Comparison of ENCODE assay signal across 12 mouse cellular contexts in the genomic region with DNA sequence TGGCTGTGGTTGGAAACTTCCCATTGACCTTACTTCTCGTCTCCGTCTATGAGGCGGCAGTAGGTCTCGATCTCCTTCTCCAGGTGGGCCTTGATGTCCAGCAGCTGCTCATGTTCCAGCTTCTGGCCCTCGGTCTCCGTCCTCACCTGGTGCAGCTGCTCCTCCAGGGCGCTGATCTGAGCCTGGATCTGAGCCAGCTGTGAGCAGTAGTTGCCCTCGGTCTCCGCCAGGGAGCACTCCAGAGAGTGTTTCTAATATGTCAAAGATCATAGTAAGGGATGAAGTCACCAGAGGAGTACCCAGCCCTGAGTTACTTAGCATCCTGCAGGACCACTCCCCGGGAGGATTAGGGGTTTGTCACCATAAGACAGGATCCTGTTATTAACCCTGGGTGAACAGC. TPM values are rescaled to one million over a fixed set of nuclear protein-coding genes. Genes with fewer than 3 reads are reported as not detected.
DNase-seq lines count a peak whose midpoint lies in the region; ATAC-seq and TF ChIP-seq lines count a peak whose summit lies in the region.
"Had no signal": no experiment of that assay in that cellular context is flagged by ENCODE, and none has a peak within 500 bp of the region (broad histone marks: within the 10 kb centered on the region; RNA-seq: fewer than 3 reads in every experiment).

No protein-coding gene starts in this region.

- no peaks in the 10 kb centered on the region for H3K79me2 ChIP-seq in CH12.LX (replicated peaks; ENCODE audit: control insufficient read depth, extremely low read depth, insufficient read depth, poor library complexity, severe bottlenecking)

- ATAC-seq in CD4-positive, CD25-positive, alpha-beta regulatory T cell, adult 4 months = no peak
- ATAC-seq in intestine, postnatal 0 days = no peak
- ATAC-seq in intestine, embryonic 16.5 days = no peak

- TF ChIP-seq EP300 in CH12.LX (IDR thresholded peaks at IDR 0.05; ENCODE audit: low read length) = no peak

- no peak for TF ChIP-seq POLR2A in CH12.LX (IDR thresholded peaks at IDR 0.05; ENCODE audit: low read depth, low read length)

- WGBS in intestine, postnatal 0 days = 42% methylated on average over 10 of the region's 10 CpGs
- 37% methylated on average over 10 of the region's 10 CpGs for whole genome bisulfite sequencing in intestine, embryonic 16.5 days

- dilution Hi-C loops in CH12.LX (cut with MboI; ENCODE audit: extremely low pct_ligation_motif_present, extremely low pct_unique_long_range_greater_than_20kb, low sequenced_read_pairs) = no loop called here

- H3K4me1 ChIP-seq in intestine, postnatal 0 days (replicated peaks; ENCODE audit: control insufficient read depth, insufficient read depth, low read length) = no peaks in the 10 kb centered on the region
- no peaks in the 10 kb centered on the region for H3K4me1 ChIP-seq in intestine, embryonic 16.5 days (ENCODE audit: control insufficient read depth, insufficient read depth, low read length)
- peaks cover 26 to 29% of the 10 kb centered on the region in 2 experiments for H3K4me1 ChIP-seq in CH12.LX (ENCODE audit: control insufficient read depth in 1 of 2, insufficient read depth in 2 of 2)
- H3K4me1 ChIP-seq: embryonic facial prominence, embryonic 15.5 days; midbrain, embryonic 10.5 days had no signal

- H3K4me3 ChIP-seq in intestine, postnatal 0 days (ENCODE audit: low read depth, low read length) = no peak overlapping the region
- H3K4me3 ChIP-seq in intestine, embryonic 16.5 days (ENCODE audit: low read length) = no peak overlapping the region
- no peak overlapping the region for H3K4me3 ChIP-seq in CH12.LX (replicated peaks in 1 of 3; ENCODE audit: low read depth in 2 of 3, low read length in 2 of 3, poor library complexity in 1 of 3)
- H3K4me3 ChIP-seq: embryonic facial prominence, embryonic 15.5 days; midbrain, embryonic 10.5 days had no signal

- no peaks in the 10 kb centered on the region for H3K36me3 ChIP-seq in intestine, postnatal 0 days (ENCODE audit: control insufficient read depth, insufficient read depth)
- no peaks in the 10 kb centered on the region for H3K36me3 ChIP-seq in intestine, embryonic 16.5 days (ENCODE audit: control insufficient read depth, insufficient read depth, low read length)
- H3K36me3 ChIP-seq in CH12.LX (replicated peaks in 1 of 2; ENCODE audit: control insufficient read depth in 1 of 2, insufficient read depth in 1 of 2, low read length in 1 of 2) = no peaks in the 10 kb centered on the region
- H3K36me3 ChIP-seq: embryonic facial prominence, embryonic 15.5 days; midbrain, embryonic 10.5 days had no signal

- no peaks in the 10 kb centered on the region for H3K27me3 ChIP-seq in intestine, postnatal 0 days (replicated peaks; ENCODE audit: control insufficient read depth, insufficient read depth, low read length)
- no peaks in the 10 kb centered on the region for H3K27me3 ChIP-seq in intestine, embryonic 16.5 days (replicated peaks; ENCODE audit: control insufficient read depth, insufficient read depth, low read length)
- peaks cover 53% of the 10 kb centered on the region for H3K27me3 ChIP-seq in CH12.LX (replicated peaks)
- H3K27me3 ChIP-seq: embryonic facial prominence, embryonic 15.5 days had no signal

- no peak; the same call in 1 of the 2 replicates for TF ChIP-seq RAD21 in CH12.LX (IDR thresholded peaks at IDR 0.05; ENCODE audit: low read depth, low read length)

- in situ Hi-C loops in CH12.LX (cut with MboI; ENCODE audit: low pct_ligation_motif_present, low pct_unique_long_range_greater_than_20kb, low sequenced_read_pairs) = no loop called here

- H3K9me3 ChIP-seq in intestine, postnatal 0 days (ENCODE audit: control insufficient read depth) = no peaks in the 10 kb centered on the region
- H3K9me3 ChIP-seq in intestine, embryonic 16.5 days (ENCODE audit: control insufficient read depth, low read length) = no peaks in the 10 kb centered on the region
- H3K9me3 ChIP-seq in CH12.LX (replicated peaks; ENCODE audit: low read length) = no peaks in the 10 kb centered on the region
- H3K9me3 ChIP-seq: embryonic facial prominence, embryonic 15.5 days; midbrain, embryonic 10.5 days had no signal

- no peak overlapping the region for H3K27ac ChIP-seq in intestine, postnatal 0 days (ENCODE audit: low read depth, low read length)
- no peak overlapping the region for H3K27ac ChIP-seq in intestine, embryonic 16.5 days (ENCODE audit: low read length)
- H3K27ac ChIP-seq in CH12.LX (ENCODE audit: insufficient read depth, low read depth) = no peak overlapping the region
- H3K27ac ChIP-seq: embryonic facial prominence, embryonic 15.5 days; midbrain, embryonic 10.5 days had no signal

- TF ChIP-seq CTCF in intestine, postnatal 0 days (IDR thresholded peaks at IDR 0.05; ENCODE audit: low read depth) = peak; percentile 41; the same call in 1 of the 2 replicates
- TF ChIP-seq CTCF in CH12.LX (conservative IDR thresholded peaks at IDR 0.05 in 1 of 2, IDR thresholded peaks at IDR 0.05 in 1 of 2; ENCODE audit: low read depth in 2 of 2, low read length in 2 of 2) = peak in 1 of 2 experiments; percentile 61; a peak in 2 of 4 replicates

- peak; percentile 16 for DNase-seq in CD4-positive, CD25-positive, alpha-beta regulatory T cell, adult 2 months (ENCODE audit: low read depth, low spot score)
- peak; percentile 61 for DNase-seq in CH12.LX (ENCODE audit: extremely low read depth)
- peak; percentile 46 to 47 for DNase-seq in kidney, postnatal 4 days
- DNase-seq in right cerebral cortex, postnatal 25 days = no peak
- no peak for DNase-seq in right cerebral cortex, postnatal 36 days (ENCODE audit: low spot score in 2 of 2)

- no peak overlapping the region for H3K4me2 ChIP-seq in intestine, postnatal 0 days (replicated peaks; ENCODE audit: low read depth)
- no peak overlapping the region for H3K4me2 ChIP-seq in intestine, embryonic 16.5 days (ENCODE audit: low read depth, low read length)
- 0 out of 2 replicates have a peak overlapping the region, but pooled peaks have one; percentile 4 for H3K4me2 ChIP-seq in CH12.LX (ENCODE audit: insufficient read depth, low read depth, poor library complexity, severe bottlenecking)
- H3K4me2 ChIP-seq: embryonic facial prominence, embryonic 15.5 days had no signal

- no peak overlapping the region for H3K9ac ChIP-seq in intestine, postnatal 0 days (ENCODE audit: low read depth, low read length)
- no peak overlapping the region for H3K9ac ChIP-seq in intestine, embryonic 16.5 days (ENCODE audit: low read depth, low read length)
- H3K9ac ChIP-seq in CH12.LX (ENCODE audit: insufficient read depth, low read depth) = no peak overlapping the region
- H3K9ac ChIP-seq: embryonic facial prominence, embryonic 15.5 days had no signal

TF ChIP-seq in CH12.LX, 34 proteins besides CTCF, POLR2A, EP300 and RAD21:
- TF ChIP-seq NRF1 (IDR thresholded peaks at IDR 0.05; ENCODE audit: low read depth, low read length) = no peak
- TF ChIP-seq ZNF384 (IDR thresholded peaks at IDR 0.05; ENCODE audit: low read depth, low read length) = no peak
- peak; percentile 26; the same call in 1 of the 2 replicates for TF ChIP-seq SMC3 (IDR thresholded peaks at IDR 0.05; ENCODE audit: low read depth, low read length)

RNA-seq across cellular contexts. Expression of a gene that starts 7.9 kb away (rescaled TPM):
- polyA plus RNA-seq in CD4-positive, CD25-positive, alpha-beta regulatory T cell, adult 4 months (2017; shearing (Covaris generic)) = not detected
- polyA plus RNA-seq in intestine, postnatal 0 days (2015; fragmentation: Nextera tagmentation; extraction: Ambion mirVana) = not detected in 2 replicates
- polyA plus RNA-seq in intestine, embryonic 16.5 days (2015; fragmentation: Nextera tagmentation; extraction: Ambion mirVana) = 0.07 TPM in 1 of 2 replicates, not detected in the other
- total RNA-seq in CH12.LX (2012; rRNA removed) (0.13 TPM in 1 of 2 replicates, not detected in the other), CH12.LX (2014; rRNA removed) (not detected in 2 replicates)
- 0.14 and 0.27 TPM in 2 replicates for polyA plus RNA-seq in CH12.LX (2012; ENCODE audit: insufficient read length, low read depth)
- polyA plus RNA-seq: heart, embryonic 14.5 days had no signal

RNA-seq across cellular contexts. Expression of a gene that starts 15.9 kb away (rescaled TPM):
- not detected for polyA plus RNA-seq in CD4-positive, CD25-positive, alpha-beta regulatory T cell, adult 4 months (2017; shearing (Covaris generic))
- polyA plus RNA-seq in intestine, postnatal 0 days (2015; fragmentation: Nextera tagmentation; extraction: Ambion mirVana) = not detected in 2 replicates
- not detected in 2 replicates for polyA plus RNA-seq in intestine, embryonic 16.5 days (2015; fragmentation: Nextera tagmentation; extraction: Ambion mirVana)
- total RNA-seq in CH12.LX (2012; rRNA removed) (not detected in 2 replicates), CH12.LX (2014; rRNA removed) (not detected in 2 replicates)
- not detected in 2 replicates for polyA plus RNA-seq in CH12.LX (2012; ENCODE audit: insufficient read length, low read depth)
- total RNA-seq: left cerebral cortex, adult 8-10 months had no signal
- polyA plus RNA-seq: heart, embryonic 14.5 days; midbrain, embryonic 10.5 days had no signal

RNA-seq across cellular contexts. Expression of a gene that starts 22.4 kb away (rescaled TPM):
- 1 to 10 TPM; 8.8 to 9.7 TPM for polyA plus RNA-seq in CD4-positive, CD25-positive, alpha-beta regulatory T cell, adult 4 months (2017; shearing (Covaris generic))
- polyA plus RNA-seq in intestine, postnatal 0 days (2015; fragmentation: Nextera tagmentation; extraction: Ambion mirVana) = 13.6 and 14.5 TPM in 2 replicates
- polyA plus RNA-seq in intestine, embryonic 16.5 days (2015; fragmentation: Nextera tagmentation; extraction: Ambion mirVana) = 15.5 and 16.4 TPM in 2 replicates
- 3.0 and 3.4 TPM in 2 replicates for total RNA-seq in CH12.LX (2012; rRNA removed)
- 9.0 and 9.3 TPM in 2 replicates for total RNA-seq in CH12.LX (2014; rRNA removed)
- 12.2 and 15.3 TPM in 2 replicates for polyA plus RNA-seq in CH12.LX (2012; ENCODE audit: insufficient read length, low read depth)

RNA-seq across cellular contexts. Expression of a gene that starts 29.0 kb away (rescaled TPM):
- not detected for polyA plus RNA-seq in CD4-positive, CD25-positive, alpha-beta regulatory T cell, adult 4 months (2017; shearing (Covaris generic))
- polyA plus RNA-seq in intestine, postnatal 0 days (2015; fragmentation: Nextera tagmentation; extraction: Ambion mirVana) = not detected in 2 replicates
- polyA plus RNA-seq in intestine, embryonic 16.5 days (2015; fragmentation: Nextera tagmentation; extraction: Ambion mirVana) = not detected in 2 replicates
- not detected in 2 replicates for total RNA-seq in CH12.LX (2012; rRNA removed)
- total RNA-seq in CH12.LX (2014; rRNA removed) = not detected in 2 replicates
- polyA plus RNA-seq in CH12.LX (2012; ENCODE audit: insufficient read length, low read depth) = not detected in 2 replicates
- polyA plus RNA-seq: heart, embryonic 14.5 days had no signal

RNA-seq across cellular contexts. Expression of a gene that starts 44.0 kb away (rescaled TPM):
- not detected for polyA plus RNA-seq in CD4-positive, CD25-positive, alpha-beta regulatory T cell, adult 4 months (2017; shearing (Covaris generic))
- polyA plus RNA-seq in intestine, postnatal 0 days (2015; fragmentation: Nextera tagmentation; extraction: Ambion mirVana) = 0.26 and 0.52 TPM in 2 replicates
- polyA plus RNA-seq in intestine, embryonic 16.5 days (2015; fragmentation: Nextera tagmentation; extraction: Ambion mirVana) = 0.06 and 0.17 TPM in 2 replicates
- total RNA-seq in CH12.LX (2012; rRNA removed) = 0.42 and 1.0 TPM in 2 replicates
- total RNA-seq in CH12.LX (2014; rRNA removed) = 0.17 and 0.36 TPM in 2 replicates
- polyA plus RNA-seq in CH12.LX (2012; ENCODE audit: insufficient read length, low read depth) = 0.69 and 0.75 TPM in 2 replicates
- total RNA-seq: left cerebral cortex, adult 8-10 months had no signal
- polyA plus RNA-seq: heart, embryonic 14.5 days; midbrain, embryonic 10.5 days had no signal

Comparison
In these comparisons a context has a peak if more than half of its experiments do, and no peak if none do; other contexts are left out.
1. DNase-seq: peak in CD4-positive, CD25-positive, alpha-beta regulatory T cell, adult 2 months (single experiment), CH12.LX (single experiment) and kidney, postnatal 4 days (2 of 2); none in right cerebral cortex, postnatal 25 days (single experiment) and right cerebral cortex, postnatal 36 days (0 of 2).